Mouse (Mus musculus): ENCODE results near the gene Nat8l.

Gene Nat8l

GRCm38 (mm10) chr5:34002636-34003035, 6.9 kb downstream of the Nat8l start:
- DNase-seq (ENCODE audit: low spot score in 2 of 2): no peak

DNA sequence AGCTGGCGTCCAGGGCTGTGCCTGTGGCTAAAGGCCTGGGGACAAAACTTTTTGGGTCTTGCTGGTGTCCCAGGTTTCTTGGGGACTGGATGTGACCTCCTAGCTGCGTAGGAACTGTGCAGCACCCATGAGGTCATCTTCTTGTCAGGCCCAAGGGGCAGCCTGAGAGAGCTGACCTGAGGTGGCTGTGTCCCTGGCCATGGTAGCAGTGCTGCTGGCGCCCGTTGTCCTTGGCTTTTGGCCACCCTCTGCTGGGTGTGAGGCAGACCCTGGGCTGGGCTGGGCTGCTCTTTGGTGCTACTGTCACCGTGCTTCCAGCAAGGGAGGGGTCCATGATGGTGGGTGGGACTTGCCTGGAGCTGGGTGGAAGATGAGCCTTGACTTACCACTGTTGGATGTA, 8.8 kb downstream of the Nat8l start:
- no peak for DNase-seq (ENCODE audit: low spot score in 2 of 2)

DNA sequence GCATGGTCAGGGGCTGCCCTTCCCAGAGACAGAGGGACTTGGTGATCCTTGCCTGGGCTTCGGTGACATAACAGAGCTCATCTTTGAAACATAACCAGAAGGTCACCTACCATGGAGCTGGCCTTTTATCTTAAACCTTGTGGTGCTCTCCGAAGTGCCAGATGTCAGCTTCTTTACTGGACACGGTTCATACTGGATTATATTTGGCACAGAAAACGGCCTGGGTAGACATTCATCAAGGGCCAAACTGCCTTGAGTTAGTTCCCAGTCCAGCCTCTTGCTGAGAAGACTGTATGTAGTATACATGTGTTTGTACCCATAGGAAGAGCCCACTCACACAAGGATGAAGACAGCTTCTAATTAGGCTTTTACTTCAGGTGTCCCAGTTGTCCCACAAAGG, 11.0 kb downstream of the Nat8l start:
- no peak for DNase-seq (ENCODE audit: low spot score in 2 of 2)

DNA sequence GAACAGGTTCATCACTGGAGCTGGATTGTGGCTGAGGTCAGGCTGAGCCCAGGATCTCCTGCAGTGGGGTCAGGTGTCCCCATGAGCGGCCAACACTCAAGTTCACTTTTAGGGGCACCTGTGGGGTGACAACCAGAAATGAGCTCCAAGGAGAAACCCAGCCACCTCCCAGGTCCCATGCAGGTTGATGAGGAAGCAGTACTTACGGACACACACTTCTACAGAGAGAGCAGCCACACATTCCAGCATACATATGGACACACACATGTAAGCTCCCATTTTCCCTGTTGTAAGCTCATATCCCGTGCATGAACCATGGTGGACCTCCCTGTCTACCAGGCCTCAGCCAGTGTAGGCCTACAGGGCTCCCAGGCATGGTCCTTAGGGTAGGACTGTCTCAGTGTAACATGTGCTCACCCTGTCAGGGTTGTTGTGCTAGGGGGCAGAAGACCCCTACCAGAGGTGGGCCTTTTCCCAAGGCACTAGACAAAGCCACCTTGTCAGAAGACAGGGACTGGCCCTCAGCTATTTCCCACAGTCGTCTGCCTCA, 11.7 kb downstream of the Nat8l start:
- no peak for DNase-seq (ENCODE audit: low spot score in 2 of 2)

DNA sequence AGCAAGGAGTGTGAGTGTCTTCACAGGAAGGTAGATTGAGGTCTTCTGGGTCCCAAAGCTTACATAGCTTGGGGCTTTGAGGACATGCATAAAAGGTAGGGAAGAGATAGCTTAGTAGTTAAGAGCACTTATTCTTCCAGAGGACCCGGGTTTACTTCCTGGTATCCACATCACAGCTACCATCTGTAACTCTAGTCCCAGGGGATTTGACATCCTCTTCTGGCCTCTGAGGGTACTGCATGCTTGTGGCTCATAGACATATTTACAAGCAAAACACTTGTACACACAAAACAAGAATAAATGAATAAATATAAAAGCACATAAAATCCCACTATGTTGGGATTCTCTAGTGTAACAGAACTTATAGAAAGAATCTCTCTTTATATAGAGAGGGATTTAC, 18.9 kb downstream of the Nat8l start:
- DNase-seq (ENCODE audit: low spot score in 2 of 2): no peak

DNA sequence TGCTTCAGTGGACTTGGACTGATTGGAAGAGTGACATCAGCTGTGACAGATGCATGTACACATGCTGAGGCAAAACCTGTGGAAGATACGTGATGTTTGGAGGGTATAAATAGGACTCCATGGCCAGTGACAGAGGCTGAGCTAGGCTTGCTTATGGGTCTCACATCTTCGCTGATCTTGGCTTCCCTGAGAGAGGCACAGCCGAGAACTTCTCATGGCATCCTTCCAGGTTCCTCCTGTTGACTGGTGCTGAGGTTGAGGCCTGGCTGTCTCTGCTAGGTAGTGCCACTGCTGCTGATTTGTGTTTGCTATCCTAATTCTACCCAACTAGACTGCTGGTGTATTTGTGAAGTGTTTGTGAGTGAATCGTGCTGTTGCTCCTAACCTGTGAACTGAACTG, 23.2 kb downstream of the Nat8l start:
- no peak for DNase-seq (ENCODE audit: low spot score in 2 of 2)

DNA sequence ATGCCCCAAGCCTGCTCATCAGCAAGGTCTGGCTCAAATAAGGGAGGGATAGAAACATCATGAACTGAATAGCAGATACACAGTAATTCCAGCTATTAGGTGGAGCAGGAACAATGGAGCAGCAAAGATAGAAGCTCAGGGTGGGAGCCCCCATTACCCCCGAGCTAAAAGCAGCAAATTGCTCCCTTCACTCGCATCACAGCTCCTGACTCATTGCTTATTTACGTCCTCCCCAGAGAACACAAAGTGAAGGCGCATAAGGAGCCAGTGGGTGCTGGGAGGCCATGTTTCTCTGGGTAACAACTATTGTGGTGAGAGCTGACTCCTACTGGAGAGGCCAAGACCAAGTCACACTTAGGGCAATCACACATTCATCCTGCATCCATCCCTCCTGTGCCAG, 34.3 kb downstream of the Nat8l start:
- DNase-seq (ENCODE audit: low spot score in 2 of 2): no peak

DNA sequence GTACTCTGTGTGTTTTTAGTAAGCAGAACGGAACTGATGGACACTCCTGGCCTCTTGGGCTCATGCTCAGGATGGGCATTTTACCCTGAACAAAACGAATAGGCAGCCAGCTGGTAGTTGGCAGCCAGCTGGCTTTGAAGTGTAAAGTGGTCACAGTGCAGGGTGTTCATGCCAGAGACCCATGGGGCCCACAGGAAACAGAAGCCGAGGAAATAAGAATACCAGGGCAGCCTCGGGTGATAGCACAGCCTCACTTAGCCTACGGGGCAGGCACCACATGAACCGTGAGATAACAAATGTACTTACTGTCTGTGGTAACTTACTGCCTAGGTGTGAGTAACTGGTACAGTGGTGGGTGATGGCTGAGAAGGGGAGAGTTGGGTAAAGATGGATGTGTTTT, 35.2 kb downstream of the Nat8l start:
- DNase-seq (ENCODE audit: low spot score in 2 of 2): no peak

DNA sequence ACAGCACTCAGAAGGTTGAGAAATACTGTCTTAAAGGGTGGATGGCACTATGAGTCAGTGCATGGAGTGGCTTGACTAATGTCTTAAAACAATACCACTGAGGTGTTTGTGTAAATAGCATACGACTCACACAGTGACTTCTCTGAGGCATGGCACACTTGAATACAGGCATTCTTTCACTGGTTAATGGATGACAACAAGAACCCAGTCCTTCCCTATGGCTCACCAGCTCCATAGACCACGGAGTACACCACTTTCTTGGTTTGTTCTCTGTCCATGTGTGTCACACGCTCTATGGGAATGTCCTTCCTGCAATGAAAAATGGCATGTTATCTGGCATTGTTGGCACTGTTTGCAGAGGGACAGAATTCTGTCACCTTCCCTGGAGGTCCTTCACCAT, 36.7 kb downstream of the Nat8l start:
- DNase-seq (ENCODE audit: low spot score in 2 of 2): no peak

Measured in frontal cortex, postnatal 36 days (tissue).